Mouse (Mus musculus) E14TG2a.4 (cell line): ENCODE measurements at regions not wholly inside any gene's neighbourhood (a gene's known extent, or its start where the extent isn't known, plus 50 kb on each side); places are given as distances from the start of the nearest gene placed in this dataset.

ENCODE experiments used
- H3K27me3 ChIP-seq: 2 replicates; pipeline ENCODE4 v1.6.1; 2014; ENCODE audit warnings: low read length, control low read depth; ENCODE audit not compliant: insufficient read depth
- H3K36me3 ChIP-seq: 2 replicates; pipeline ENCODE4 v1.6.1; 2014; ENCODE audit warnings: low read length, control low read depth; ENCODE audit not compliant: insufficient read depth
- H3K4me1 ChIP-seq: replicated peaks from 2 replicates; pipeline ENCODE4 v1.6.1; 2014; ENCODE audit warnings: low read depth, low read length, control low read depth
- H3K4me3 ChIP-seq: replicated peaks from 2 replicates; pipeline ENCODE4 v1.5.1; 2014; ENCODE audit warnings: mild to moderate bottlenecking, low read length
- H3K9me3 ChIP-seq: 2 replicates; pipeline ENCODE4 v1.6.1; 2014; ENCODE audit warnings: low read length, control low read depth
- CTCF ChIP-seq: conservative IDR thresholded peaks from 2 replicates; pipeline ENCODE4 v1.5.1; 2014; ENCODE audit warnings: low read length
- NANOG ChIP-seq: IDR thresholded peaks from 2 replicates; pipeline ENCODE4 v1.6.1; 2014; ENCODE audit warnings: borderline replicate concordance, low read length, mixed read lengths
- POU5F1 ChIP-seq: IDR thresholded peaks from 2 replicates; pipeline ENCODE4 v1.6.1; 2014; ENCODE audit warnings: low read length, borderline replicate concordance

DNA sequence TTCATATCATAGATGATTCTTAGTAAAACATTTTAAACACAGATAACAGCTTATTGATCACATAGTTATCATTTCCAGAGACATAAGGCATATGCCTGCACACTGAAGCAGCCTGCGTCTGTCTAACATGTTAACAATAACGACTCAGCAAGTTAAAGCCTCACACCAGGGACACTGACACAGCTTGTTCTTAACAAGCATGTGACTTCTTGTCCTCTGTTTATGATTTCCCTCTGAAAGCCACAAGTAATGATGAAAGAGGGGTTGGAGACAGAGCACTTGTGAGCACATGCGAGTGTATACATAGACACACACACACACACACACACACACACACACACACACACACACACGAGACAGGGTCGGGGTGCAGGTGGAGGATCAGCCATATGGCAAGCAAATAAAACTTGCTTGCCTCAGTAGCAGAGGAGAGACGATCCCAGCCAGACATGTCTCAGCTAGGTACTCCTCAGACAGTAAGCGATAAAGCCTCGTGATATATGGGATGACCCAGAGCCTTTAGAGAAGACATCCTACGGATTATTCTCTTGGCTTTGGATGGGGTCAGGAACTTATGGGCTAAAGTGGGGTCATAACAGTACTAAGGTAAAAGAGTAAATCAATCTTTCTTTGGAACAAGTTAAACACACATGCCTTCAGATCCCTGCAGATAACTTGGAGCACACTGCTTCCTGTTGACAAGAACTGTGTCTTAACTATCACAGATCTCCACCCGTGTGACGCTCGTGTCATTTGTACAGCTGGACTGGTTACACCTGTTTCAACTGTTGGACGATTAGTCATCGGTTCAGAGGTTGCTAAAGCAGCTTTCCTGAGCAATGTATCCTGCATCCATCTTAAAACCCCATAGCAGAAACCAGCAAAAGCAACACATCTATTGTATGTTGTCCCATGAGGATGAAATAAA is 51.4 kb upstream of the Ralgps2 start:
- no peaks in the 10 kb centered on the region for H3K9me3 ChIP-seq
- 0 out of 2 replicates have a peak, but pooled peaks cover under 1% of the 10 kb centered on the region for H3K27me3 ChIP-seq
- H3K4me3 ChIP-seq: no peak overlapping the region
- no peaks in the 10 kb centered on the region for H3K36me3 ChIP-seq
- peaks cover 57% of the 10 kb centered on the region for H3K4me1 ChIP-seq
- TF ChIP-seq CTCF: no peak
- no peak for TF ChIP-seq POU5F1
- TF ChIP-seq NANOG: no peak

DNA sequence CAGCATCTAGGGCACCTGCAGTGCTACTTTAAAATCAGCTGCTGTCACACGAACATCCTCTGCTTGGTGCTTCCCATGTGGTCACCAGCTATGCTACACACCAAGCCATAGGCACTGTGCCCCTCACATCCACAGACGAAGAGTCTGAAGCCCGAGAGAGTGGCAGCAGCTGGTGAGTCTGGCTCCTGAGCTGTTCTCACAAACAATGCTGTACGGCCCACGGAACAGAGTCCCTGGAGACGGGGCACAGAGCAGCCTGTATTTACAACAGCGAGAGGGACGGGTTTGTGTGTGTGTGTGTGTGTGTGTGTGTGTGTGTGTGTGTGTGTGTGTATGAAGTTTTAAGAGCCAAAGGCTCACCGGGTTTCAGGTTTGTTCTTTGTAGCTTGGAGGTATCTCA is 50.7 kb upstream of the Ralgps2 start:
- Histone ChIP-seq H3K36me3 (no peaks in the 10 kb centered on the region), H3K9me3 (no peaks in the 10 kb centered on the region), H3K4me1 (peaks cover 54% of the 10 kb centered on the region), H3K27me3 (peaks cover 5% of the 10 kb centered on the region; the same call in 1 of the 2 replicates), H3K4me3 (no peak overlapping the region)
- TF ChIP-seq NANOG (no peak), POU5F1 (no peak), CTCF (no peak)

DNA sequence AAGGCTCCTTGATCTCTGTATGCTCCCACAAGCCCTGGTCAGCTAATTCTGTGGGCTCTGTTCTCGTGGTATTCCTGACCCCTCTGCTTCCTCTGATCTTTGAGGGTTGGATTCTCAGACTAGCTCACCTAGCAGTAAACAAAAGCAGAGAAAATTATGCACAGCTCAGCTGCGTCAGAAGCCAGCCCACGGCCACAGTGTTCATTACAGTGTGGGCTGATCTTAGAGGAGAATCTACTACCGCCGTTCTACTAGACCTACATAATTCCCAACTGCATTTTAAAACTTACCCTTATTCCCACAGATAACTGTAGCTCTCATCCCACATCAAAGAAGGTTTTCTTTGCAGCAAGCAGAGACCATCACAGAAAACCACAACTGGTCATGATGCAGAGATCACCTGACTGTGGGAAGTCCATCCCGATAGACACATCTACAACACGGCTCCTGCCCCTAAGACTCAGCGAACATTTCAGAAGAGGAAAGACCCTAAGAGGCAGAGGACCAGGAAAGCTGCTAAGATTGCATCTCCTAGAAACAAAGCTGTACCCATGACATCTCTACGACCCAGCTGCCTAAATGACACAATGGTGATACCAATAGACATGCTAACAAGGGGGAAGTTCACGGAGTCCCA is 49.8 kb upstream of the Ralgps2 start:
- H3K4me3 ChIP-seq: no peak overlapping the region
- H3K36me3 ChIP-seq: no peaks in the 10 kb centered on the region
- TF ChIP-seq NANOG (no peak), CTCF (no peak), POU5F1 (no peak)
- no peaks in the 10 kb centered on the region for H3K9me3 ChIP-seq
- H3K27me3 ChIP-seq: peaks cover 5% of the 10 kb centered on the region; the same call in 1 of the 2 replicates
- peaks cover 48% of the 10 kb centered on the region for H3K4me1 ChIP-seq
